Mouse (Mus musculus): ENCODE measurements around the gene Styk1.

DNA sequence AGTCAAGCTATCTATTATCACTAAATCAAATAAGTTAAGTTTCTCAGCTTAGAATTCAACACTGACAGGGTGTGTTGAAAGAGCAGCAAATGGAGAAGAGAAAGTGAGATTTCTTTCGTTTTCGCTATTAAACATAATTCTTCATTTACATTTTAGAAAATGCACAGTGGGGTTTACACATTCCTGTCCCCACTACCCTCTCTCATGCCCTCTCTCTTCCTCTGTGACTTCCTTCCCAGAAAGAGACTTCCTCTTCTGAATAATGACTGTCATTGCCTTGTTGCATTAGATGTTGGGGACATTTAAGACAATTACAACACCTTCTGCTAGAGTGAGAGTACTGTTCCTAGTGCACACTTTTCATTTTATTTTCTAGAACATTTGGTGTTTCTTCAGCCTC lies 83.8 kb downstream of the Styk1 start:
- TF ChIP-seq CTCF (conservative IDR thresholded peaks at IDR 0.05; ENCODE audit: low read length) (no peak), NANOG (IDR thresholded peaks at IDR 0.05; ENCODE audit: borderline replicate concordance, low read length) (no peak)
